Mouse (Mus musculus): ENCODE measurements at regions not wholly inside any gene's neighbourhood (a gene's known extent, or its start where the extent isn't known, plus 50 kb on each side); places are given as distances from the start of the nearest gene placed in this dataset.

DNA sequence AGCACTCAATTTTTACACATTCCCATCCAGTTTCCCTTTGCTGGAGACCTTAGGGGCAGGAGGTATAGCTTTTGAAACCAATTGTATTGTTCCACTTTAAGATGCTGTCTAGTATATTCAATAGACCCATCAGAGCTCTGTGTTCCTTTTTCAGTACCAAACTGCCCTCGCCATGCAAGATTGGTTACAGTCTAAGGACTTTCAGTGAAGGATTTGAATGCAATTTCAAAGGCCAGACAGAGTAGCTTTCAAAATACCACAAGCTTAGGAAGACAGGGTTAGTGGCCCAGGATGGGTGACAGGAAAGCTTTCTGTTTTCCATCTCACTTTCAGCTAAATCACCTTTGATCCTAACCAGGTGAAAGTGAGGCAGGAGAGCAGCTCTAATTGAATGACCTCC is 123.4 kb downstream of the Olfr1505 start:
- TF ChIP-seq CTCF (IDR thresholded peaks at IDR 0.05; ENCODE audit: low read depth) = no peak
- TF ChIP-seq EP300 (IDR thresholded peaks at IDR 0.05; ENCODE audit: low read depth) = no peak

All from heart, postnatal 0 days (tissue).